Mouse (Mus musculus) myocyte (in vitro differentiated cells): ENCODE measurements around the gene Ribc2. TPM values are rescaled to one million over a fixed set of nuclear protein-coding genes. Genes with fewer than 3 reads are reported as not detected.

Experiments
- H3K27me3 ChIP-seq: one replicate; pipeline ENCODE4 v1.6.1; 2011; ENCODE audit not compliant: control insufficient read depth, insufficient read depth, insufficient read length
- H3K36me3 ChIP-seq: one replicate; pipeline ENCODE4 v1.6.1; 2011; ENCODE audit not compliant: control insufficient read depth, insufficient read depth
- H3K4me2 ChIP-seq: one replicate; pipeline ENCODE4 v1.6.1; 2011; ENCODE audit warnings: low read depth, control low read depth
- H3K4me3 ChIP-seq: one replicate; pipeline ENCODE4 v1.5.1; 2011; ENCODE audit warnings: mild to moderate bottlenecking, control low read depth, moderate library complexity
- H3K79me2 ChIP-seq: one replicate; pipeline ENCODE4 v1.6.1; 2011; ENCODE audit not compliant: control insufficient read depth, insufficient read depth
- H3ac ChIP-seq: one replicate; pipeline ENCODE4 v1.6.1; 2011; ENCODE audit not compliant: control insufficient read depth, insufficient read length
- CEBPB ChIP-seq: IDR thresholded peaks from 2 replicates; pipeline ENCODE4 v1.6.1; 2011; ENCODE audit warnings: mild to moderate bottlenecking, moderate library complexity; ENCODE audit not compliant: poor library complexity, insufficient read depth, severe bottlenecking
- E2F4 ChIP-seq: IDR thresholded peaks from one replicate; pipeline ENCODE4 v1.6.1; 2011; ENCODE audit warnings: mild to moderate bottlenecking, control low read depth, moderate library complexity; ENCODE audit not compliant: insufficient read depth
- MAX ChIP-seq: IDR thresholded peaks from one replicate; pipeline ENCODE4 v1.6.1; 2011; ENCODE audit warnings: low read depth, mild to moderate bottlenecking, control low read depth
- MYOD1 ChIP-seq, 3 experiments: IDR thresholded peaks; one replicate each; pipeline ENCODE4 v1.6.1; 2011; ENCODE audit warnings: control low read depth in 2 of 3, low read depth in 2 of 3, mild to moderate bottlenecking in 2 of 3, moderate library complexity in 1 of 3; ENCODE audit not compliant: insufficient read length in 2 of 3, control insufficient read depth in 1 of 3
- MYOG ChIP-seq, 3 experiments: IDR thresholded peaks; one replicate each; pipeline ENCODE4 v1.6.1; 2011; ENCODE audit warnings: control low read depth in 2 of 3, low read depth in 2 of 3, mild to moderate bottlenecking in 2 of 3; ENCODE audit not compliant: insufficient read length in 2 of 3, control insufficient read depth in 1 of 3, insufficient read depth in 1 of 3
- POLR2A ChIP-seq: IDR thresholded peaks from one replicate; pipeline ENCODE4 v1.6.1; 2011; ENCODE audit warnings: low read depth, mild to moderate bottlenecking, control low read depth, moderate library complexity; ENCODE audit not compliant: insufficient read length
- POLR2AphosphoS2 ChIP-seq: IDR thresholded peaks from one replicate; pipeline ENCODE4 v1.6.1; 2011; ENCODE audit warnings: low read depth, control low read depth; ENCODE audit not compliant: insufficient read length
- REST ChIP-seq: IDR thresholded peaks from one replicate; pipeline ENCODE4 v1.6.1; 2011; ENCODE audit warnings: mild to moderate bottlenecking, control low read depth, moderate library complexity; ENCODE audit not compliant: insufficient read depth, insufficient read length
- SRF ChIP-seq: IDR thresholded peaks from one replicate; pipeline ENCODE4 v1.6.1; 2011; ENCODE audit warnings: low read depth; ENCODE audit not compliant: control insufficient read depth, insufficient read length
- TCF12 ChIP-seq: IDR thresholded peaks from one replicate; pipeline ENCODE4 v1.6.1; 2011; ENCODE audit warnings: mild to moderate bottlenecking, control low read depth; ENCODE audit not compliant: poor library complexity, insufficient read depth, severe bottlenecking
- TCF3 ChIP-seq: IDR thresholded peaks from one replicate; pipeline ENCODE4 v1.6.1; 2011; ENCODE audit warnings: low read depth, control low read depth; ENCODE audit not compliant: insufficient read length
- USF1 ChIP-seq: IDR thresholded peaks from one replicate; pipeline ENCODE4 v1.6.1; 2011; ENCODE audit warnings: low read depth, mild to moderate bottlenecking, control low read depth, moderate library complexity
- polyA plus RNA-seq: library from polyadenylated mRNA; unstranded; fragments of >200 nt; fragmentation: generic; extraction: Trizol; gene quantifications from one replicate; pipeline ENCODE4 v1.2.1, GENCODE M21; 2012; ENCODE audit warnings: missing spikeins

Ribc2 gene
- polyA plus RNA-seq, 1 experiment, result not detected

DNA sequence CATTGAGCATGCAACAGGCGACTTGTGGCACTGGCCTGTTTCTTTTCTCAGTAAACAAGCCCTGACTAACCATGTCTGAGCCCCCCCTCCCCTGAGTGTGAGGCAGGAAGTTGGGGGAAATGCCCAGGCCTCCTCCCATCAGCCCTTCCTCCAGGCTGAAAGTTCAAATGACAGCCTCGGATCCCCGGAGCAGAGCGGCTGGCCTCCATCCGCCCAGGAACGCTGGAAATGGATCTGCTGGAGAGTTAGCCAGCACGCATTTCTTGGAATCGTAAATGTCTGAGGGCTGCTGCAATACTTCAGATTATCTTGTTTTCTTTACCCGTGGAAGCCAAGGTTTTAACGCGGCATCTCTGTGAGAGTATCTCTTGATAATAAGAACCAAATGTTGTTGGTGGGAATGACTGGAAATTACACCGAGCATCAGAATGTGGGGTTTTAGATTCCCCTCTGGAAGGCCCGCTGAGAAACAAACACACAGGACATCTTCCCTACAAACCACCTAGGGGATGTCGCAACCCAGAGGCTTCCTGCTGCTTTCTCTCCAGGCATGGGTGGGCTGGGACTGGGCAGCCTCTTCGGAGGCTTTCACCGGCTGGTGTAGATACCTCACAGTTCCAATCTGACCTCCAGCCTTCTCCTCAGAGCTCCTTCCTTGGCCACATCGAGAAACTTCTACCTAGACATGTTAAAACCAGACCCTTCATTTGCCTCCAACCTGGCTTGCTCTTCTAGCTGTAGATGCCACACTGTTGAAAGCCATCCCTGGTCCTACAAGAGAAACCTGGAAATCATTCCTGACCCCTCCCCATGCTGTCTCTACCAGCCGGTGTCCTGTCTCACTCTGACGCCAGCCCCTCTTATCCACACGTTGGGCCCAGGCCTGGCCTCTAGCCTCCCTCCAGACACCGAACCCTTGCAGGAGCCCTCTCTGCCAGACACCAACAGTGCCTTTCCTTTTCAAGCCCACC, 31.1 kb downstream of the Ribc2 start:
- TF ChIP-seq TCF3 (no peak), CEBPB (no peak), MAX (no peak), MYOG (IDR thresholded peaks at IDR 0.05; ENCODE audit: control insufficient read depth in 1 of 3, insufficient read depth in 1 of 3, insufficient read length in 2 of 3, low read depth in 2 of 3) (no peak), TCF12 (no peak)
- Histone ChIP-seq H3K27me3 (peaks cover 73% of the 10 kb centered on the region), H3K4me2 (no peak overlapping the region), H3K4me3 (no peak overlapping the region), H3K79me2 (no peaks in the 10 kb centered on the region), H3ac (no peak overlapping the region), H3K36me3 (no peaks in the 10 kb centered on the region)

DNA sequence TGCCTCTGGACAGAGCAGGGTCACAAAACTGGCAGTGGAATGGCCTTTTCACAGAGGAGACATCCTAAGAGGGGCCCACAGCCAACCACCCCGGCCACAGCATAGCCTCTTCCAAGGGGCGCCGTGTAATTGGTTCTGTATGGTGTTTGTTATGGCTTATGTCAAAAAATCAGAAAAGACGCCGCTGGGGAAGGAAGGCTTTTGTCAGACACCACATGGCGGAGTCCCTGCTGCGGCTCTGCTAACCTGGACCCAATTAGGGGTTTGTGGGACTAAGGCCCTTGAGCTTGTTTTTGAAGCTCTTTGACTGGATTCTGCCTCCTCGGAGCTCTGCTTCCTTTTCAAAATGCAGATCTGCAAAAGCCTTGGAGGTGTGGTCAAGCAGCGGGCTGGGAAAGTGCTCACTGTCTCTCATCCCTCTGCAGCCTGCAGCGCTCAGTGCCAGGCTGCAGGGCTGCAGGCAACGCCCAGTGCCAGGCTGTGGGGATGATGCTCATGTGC, 34.6 kb downstream of the Ribc2 start:
- Histone ChIP-seq H3ac (no peak overlapping the region), H3K27me3 (peaks cover 71% of the 10 kb centered on the region), H3K4me2 (no peak overlapping the region), H3K79me2 (no peaks in the 10 kb centered on the region), H3K4me3 (no peak overlapping the region), H3K36me3 (no peaks in the 10 kb centered on the region)
- no peak for TF ChIP-seq USF1
- no peak for TF ChIP-seq MAX
- TF ChIP-seq TCF3, result no peak
- no peak for TF ChIP-seq CEBPB
- TF ChIP-seq E2F4, result no peak
- TF ChIP-seq MYOG (IDR thresholded peaks at IDR 0.05; ENCODE audit: control insufficient read depth in 1 of 3, insufficient read depth in 1 of 3, insufficient read length in 2 of 3, low read depth in 2 of 3), result no peak
- TF ChIP-seq POLR2A, result no peak
- TF ChIP-seq REST, result no peak
- TF ChIP-seq SRF, result no peak
- TF ChIP-seq MYOD1 (IDR thresholded peaks at IDR 0.05; ENCODE audit: control insufficient read depth in 1 of 3, insufficient read length in 2 of 3, low read depth in 2 of 3), result no peak
- no peak for TF ChIP-seq TCF12
- TF ChIP-seq POLR2AphosphoS2, result no peak

DNA sequence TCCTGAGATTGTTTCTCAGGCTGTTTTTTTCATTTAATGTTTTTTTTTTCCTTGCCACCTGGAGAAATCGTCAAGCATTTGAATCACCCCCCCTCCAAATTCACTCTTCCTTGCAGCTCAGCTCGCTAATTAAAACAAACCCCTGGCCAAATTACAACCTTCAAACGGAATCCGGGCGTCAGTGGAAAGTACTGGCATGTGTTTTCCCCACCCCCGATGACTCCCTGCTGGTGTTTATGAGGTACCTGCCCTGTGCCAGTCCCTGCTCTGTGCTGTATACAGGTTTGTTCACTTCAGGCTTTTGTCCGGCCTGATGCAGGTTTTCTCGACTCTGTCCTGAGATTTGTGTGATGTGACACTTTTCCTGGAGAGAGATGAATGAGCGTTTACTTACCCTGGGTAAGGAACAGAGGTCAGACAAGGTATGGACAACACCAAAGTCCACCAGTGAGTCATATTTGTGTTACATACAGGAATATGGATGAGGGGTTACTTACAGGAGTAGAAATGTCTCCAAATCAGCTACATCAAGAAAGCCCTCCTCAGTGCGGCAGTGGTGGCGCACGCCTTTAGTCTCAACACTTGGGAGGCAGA, 35.3 kb downstream of the Ribc2 start:
- H3K4me3 ChIP-seq, result no peak overlapping the region
- no peak for TF ChIP-seq MYOD1 (IDR thresholded peaks at IDR 0.05; ENCODE audit: control insufficient read depth in 1 of 3, insufficient read length in 2 of 3, low read depth in 2 of 3)
- H3K36me3 ChIP-seq, result no peaks in the 10 kb centered on the region
- no peak overlapping the region for H3ac ChIP-seq
- H3K4me2 ChIP-seq, result no peak overlapping the region
- peaks cover 66% of the 10 kb centered on the region for H3K27me3 ChIP-seq
- no peaks in the 10 kb centered on the region for H3K79me2 ChIP-seq

DNA sequence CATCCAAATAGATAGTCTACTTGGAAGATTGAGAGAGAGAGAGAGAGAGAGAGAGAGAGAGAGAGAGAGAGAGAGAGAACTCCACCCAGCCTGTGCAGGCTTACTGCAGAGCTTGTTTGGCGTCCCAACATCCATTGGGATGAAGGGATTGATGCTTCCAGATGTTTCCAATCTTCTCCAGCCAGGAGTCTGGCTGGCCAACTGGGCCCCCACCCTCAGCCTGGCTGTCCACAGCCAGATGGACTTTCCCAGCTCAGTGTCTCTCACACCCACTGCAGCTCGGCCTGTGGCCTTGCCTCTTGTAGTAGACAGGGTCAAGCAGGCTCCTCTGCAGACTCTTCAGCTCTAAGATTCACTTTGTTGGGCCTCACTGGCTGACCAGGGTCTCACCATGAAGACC, 40.2 kb downstream of the Ribc2 start:
- no peak overlapping the region for H3K4me3 ChIP-seq
- no peaks in the 10 kb centered on the region for H3K79me2 ChIP-seq
- TF ChIP-seq MYOD1 (IDR thresholded peaks at IDR 0.05; ENCODE audit: control insufficient read depth in 1 of 3, insufficient read length in 2 of 3, low read depth in 2 of 3) (no peak), E2F4 (no peak), POLR2AphosphoS2 (no peak), SRF (no peak), POLR2A (no peak), REST (no peak), MAX (no peak), TCF3 (no peak), USF1 (no peak), TCF12 (no peak)
- H3K4me2 ChIP-seq, result no peak overlapping the region
- H3ac ChIP-seq, result no peak overlapping the region
- H3K36me3 ChIP-seq, result no peaks in the 10 kb centered on the region
- H3K27me3 ChIP-seq, result peaks cover 27% of the 10 kb centered on the region

DNA sequence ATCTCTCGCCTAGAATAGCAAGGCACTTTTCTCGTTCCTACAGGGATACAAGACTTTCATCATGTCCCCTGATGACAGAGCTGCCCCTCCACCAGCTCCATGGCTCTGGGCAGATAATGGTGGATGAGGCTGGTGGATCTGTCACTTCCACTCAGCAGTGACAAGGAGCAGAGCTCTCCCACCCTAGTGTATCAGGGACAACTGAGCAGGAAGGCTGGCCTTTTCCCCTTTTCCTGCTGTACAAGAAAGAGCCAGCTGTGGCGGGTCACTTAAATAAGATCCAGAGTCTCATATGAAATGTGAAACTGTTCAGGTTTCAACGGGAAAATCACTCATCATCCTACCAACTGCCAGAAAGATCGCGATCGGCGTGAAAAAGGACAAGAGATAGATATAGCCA, 41.5 kb downstream of the Ribc2 start:
- no peaks in the 10 kb centered on the region for H3K79me2 ChIP-seq
- H3K4me3 ChIP-seq, result no peak overlapping the region
- no peak for TF ChIP-seq POLR2AphosphoS2
- no peak for TF ChIP-seq MYOG (IDR thresholded peaks at IDR 0.05; ENCODE audit: control insufficient read depth in 1 of 3, insufficient read depth in 1 of 3, insufficient read length in 2 of 3, low read depth in 2 of 3)
- TF ChIP-seq E2F4, result no peak
- TF ChIP-seq CEBPB, result no peak
- no peak for TF ChIP-seq MYOD1 (IDR thresholded peaks at IDR 0.05; ENCODE audit: control insufficient read depth in 1 of 3, insufficient read length in 2 of 3, low read depth in 2 of 3)
- H3K4me2 ChIP-seq, result peak overlapping the region; percentile 30
- no peaks in the 10 kb centered on the region for H3K36me3 ChIP-seq
- peaks cover 21% of the 10 kb centered on the region for H3K27me3 ChIP-seq
- H3ac ChIP-seq, result no peak overlapping the region
